Mouse (Mus musculus): Measurements from ENCODE around the gene Irs2.

- TF ChIP-seq CTCF (IDR thresholded peaks at IDR 0.05; ENCODE audit: borderline replicate concordance, extremely low read depth, insufficient read depth, insufficient read length) (no peak), POLR2A (IDR thresholded peaks at IDR 0.05; ENCODE audit: borderline replicate concordance, extremely low read depth, insufficient read depth, insufficient read length, poor library complexity, severe bottlenecking) (no peak)
These were observed 56.7 kb downstream of the Irs2 start for GRCm38 (mm10) chr8:10951567-10951966.
